Comparison of ENCODE assay signal across 9 mouse cellular contexts in genomic region chr7:35948389-35948788, GRCm38 (mm10).
A peak's percentile ranks its signal among the peaks of the same experiment; 100 is the strongest.
DNase-seq lines count a peak whose midpoint lies in the region; ATAC-seq and TF ChIP-seq lines count a peak whose summit lies in the region.
"Had no signal": no experiment of that assay in that cellular context is flagged by ENCODE, and none has a peak within 500 bp of the region (broad histone marks: within the 10 kb centered on the region; RNA-seq: fewer than 3 reads in every experiment).

No protein-coding gene starts in this region.

- 0 out of 2 replicates have a peak overlapping the region, but pooled peaks have one; percentile 64 for H3K27ac ChIP-seq in hindbrain, embryonic 10.5 days
- H3K27ac ChIP-seq in limb, embryonic 11.5 days (replicated peaks; ENCODE audit: low read depth, low read length): no peak overlapping the region
- no peak overlapping the region for H3K27ac ChIP-seq in layer of hippocampus, adult 2 months

- H3K4me1 ChIP-seq in hindbrain, embryonic 10.5 days (replicated peaks): peaks cover 12% of the 10 kb centered on the region
- H3K4me1 ChIP-seq in limb, embryonic 11.5 days (ENCODE audit: control insufficient read depth, insufficient read depth, low read length): 0 out of 2 replicates have a peak, but pooled peaks cover 2% of the 10 kb centered on the region

- H3K9ac ChIP-seq in limb, embryonic 11.5 days (ENCODE audit: low read length): no peak overlapping the region

- no peak for ATAC-seq in limb, embryonic 11.5 days (ENCODE audit: insufficient number of reproducible peaks, low FRiP score, low TSS enrichment, low read depth)
- ATAC-seq in granulocyte monocyte progenitor cell, adult 5-6 weeks (replicated peaks; ENCODE audit: poor library complexity, severe bottlenecking): no peak

- H3K4me3 ChIP-seq in hindbrain, embryonic 10.5 days: peak overlapping the region; percentile 39
- H3K4me3 ChIP-seq in limb, embryonic 11.5 days (ENCODE audit: low read depth, low read length): no peak overlapping the region
- H3K4me3 ChIP-seq in layer of hippocampus, adult 2 months: no peak overlapping the region; the same call in 1 of the 2 replicates
- H3K4me3 ChIP-seq: myocyte had no signal

- H3K4me2 ChIP-seq in limb, embryonic 11.5 days (ENCODE audit: low read depth, severe bottlenecking): peak overlapping the region; percentile 0; the same call in 1 of the 2 replicates

- H3K27me3 ChIP-seq in hindbrain, embryonic 10.5 days (ENCODE audit: insufficient read depth, poor library complexity, severe bottlenecking): 0 out of 2 replicates have a peak, but pooled peaks cover 4% of the 10 kb centered on the region
- no peaks in the 10 kb centered on the region for H3K27me3 ChIP-seq in limb, embryonic 11.5 days (ENCODE audit: control insufficient read depth, insufficient read depth, low read length)

- DNase-seq in cerebellum, postnatal 14 days: peak; percentile 11 to 16
- DNase-seq in cerebellum, adult 11 months: no peak
- peak; percentile 36 for DNase-seq in hindbrain, embryonic 10.5 days (ENCODE audit: low spot score)
- DNase-seq in limb, embryonic 11.5 days (ENCODE audit: low spot score): peak; percentile 36
- DNase-seq in neural tube, embryonic 10.5 days (ENCODE audit: extremely low spot score, low spot score): peak; percentile 38
- DNase-seq in layer of hippocampus, adult 2 months (ENCODE audit: low spot score in 2 of 2): no peak
- DNase-seq in layer of hippocampus, adult 9-10 months (ENCODE audit: low spot score): no peak

- 4% methylated on average over 13 of the region's 13 CpGs for WGBS in hindbrain, embryonic 10.5 days
- WGBS in limb, embryonic 11.5 days: 3% methylated on average over 13 of the region's 13 CpGs

- no peaks in the 10 kb centered on the region for H3K36me3 ChIP-seq in hindbrain, embryonic 10.5 days
- no peaks in the 10 kb centered on the region for H3K36me3 ChIP-seq in limb, embryonic 11.5 days (ENCODE audit: control insufficient read depth, insufficient read depth, low read length)

- TF ChIP-seq CTCF in layer of hippocampus, adult 2 months (conservative IDR thresholded peaks at IDR 0.05): no peak

- H3K9me3 ChIP-seq in hindbrain, embryonic 10.5 days: no peaks in the 10 kb centered on the region
- no peaks in the 10 kb centered on the region for H3K9me3 ChIP-seq in limb, embryonic 11.5 days (ENCODE audit: control insufficient read depth, low read length)

Comparison
In these comparisons a context has a peak if more than half of its experiments do, and no peak if none do; other contexts are left out.
1. DNase-seq: peak in cerebellum, postnatal 14 days (2 of 2), hindbrain, embryonic 10.5 days (single experiment), limb, embryonic 11.5 days (single experiment) and neural tube, embryonic 10.5 days (single experiment); none in cerebellum, adult 11 months (single experiment), layer of hippocampus, adult 2 months (0 of 2) and layer of hippocampus, adult 9-10 months (single experiment).